Mouse (Mus musculus) heart, postnatal 0 days (tissue): Measurements from ENCODE around the gene Ccdc88b. TPM values are rescaled to one million over a fixed set of nuclear protein-coding genes. Genes with fewer than 3 reads are reported as not detected.
A peak's percentile ranks its signal among the peaks of the same experiment; 100 is the strongest.

ENCODE experiments used
- ATAC-seq: fragments of 200-750 bp; cut with Nextera tagmentation; 2 replicates; pipeline ENCODE4 v1.8.0; 2017; ENCODE audit warnings: low read depth, moderate number of reproducible peaks, moderate library complexity; ENCODE audit not compliant: insufficient read depth
- DNase-seq: peaks from one replicate; pipeline ENCODE4 v3.0.0-alpha.2; 2016; ENCODE audit warnings: low spot score
- H3K27ac ChIP-seq: fragments of 300-500 bp; sonication (generic); 2 replicates; pipeline ENCODE4 v1.5.1; 2014; ENCODE audit warnings: low read depth, mild to moderate bottlenecking
- H3K27me3 ChIP-seq: fragments of 300-500 bp; sonication (generic); 2 replicates; pipeline ENCODE4 v1.6.1; 2014; ENCODE audit warnings: low read length, mixed read lengths; ENCODE audit not compliant: control insufficient read depth, insufficient read depth
- H3K36me3 ChIP-seq: fragments of 300-500 bp; sonication (generic); replicated peaks from 2 replicates; pipeline ENCODE4 v1.6.1; 2014; ENCODE audit warnings: low read length, mixed read lengths; ENCODE audit not compliant: control insufficient read depth, insufficient read depth
- H3K4me1 ChIP-seq: fragments of 300-500 bp; sonication (generic); 2 replicates; pipeline ENCODE4 v1.6.1; 2014; ENCODE audit warnings: antibody characterized with exemption; ENCODE audit not compliant: control insufficient read depth, insufficient read depth
- H3K4me2 ChIP-seq: fragments of 300-500 bp; sonication (generic); 2 replicates; pipeline ENCODE4 v1.6.1; 2014; ENCODE audit warnings: low read depth, mild to moderate bottlenecking, low read length, moderate library complexity
- H3K4me3 ChIP-seq: fragments of 300-500 bp; sonication (generic); 2 replicates; pipeline ENCODE4 v1.5.1; 2014; ENCODE audit warnings: low read depth, low read length
- H3K9ac ChIP-seq: fragments of 300-500 bp; sonication (generic); replicated peaks from 2 replicates; pipeline ENCODE4 v1.6.1; 2014; ENCODE audit warnings: low read depth, low read length, mixed read lengths
- H3K9me3 ChIP-seq: fragments of 300-500 bp; sonication (generic); replicated peaks from 2 replicates; pipeline ENCODE4 v1.6.1; 2016; ENCODE audit warnings: low read length; ENCODE audit not compliant: control insufficient read depth
- CTCF ChIP-seq: IDR thresholded peaks from 2 replicates; pipeline ENCODE4 v1.5.1; 2016; ENCODE audit warnings: antibody characterized with exemption, control low read depth, low read depth
- EP300 ChIP-seq: IDR thresholded peaks from 2 replicates; pipeline ENCODE4 v1.6.1; 2016; ENCODE audit warnings: antibody characterized with exemption, low read depth
- WGBS: fragments of 180-500 bp; shearing (Covaris S2); extraction: QIAGEN DNeasy Blood & Tissue Kit; methylation state at CpG from one replicate; pipeline ENCODE4 v1.1.7; 2014; 5-methylcytosine and 5-hydroxymethylcytosine counted together
- polyA plus RNA-seq: library from polyadenylated mRNA; unstranded; fragments of >200 nt; fragmentation: Nextera tagmentation; extraction: Ambion mirVana; gene quantifications from 2 replicates; pipeline ENCODE4 v1.2.1, GENCODE M21; 2015
- total RNA-seq: library from RNA; depleted of rRNA; stranded (reverse); fragments of >200 nt; gene quantifications from 2 replicates; pipeline ENCODE4 v1.2.3, GENCODE M21; 2014; ENCODE audit warnings: low replicate concordance

Gene Ccdc88b
- total and polyA plus RNA-seq, 2 experiments from 2014 or later, result 0.11 to 0.36 TPM

DNA sequence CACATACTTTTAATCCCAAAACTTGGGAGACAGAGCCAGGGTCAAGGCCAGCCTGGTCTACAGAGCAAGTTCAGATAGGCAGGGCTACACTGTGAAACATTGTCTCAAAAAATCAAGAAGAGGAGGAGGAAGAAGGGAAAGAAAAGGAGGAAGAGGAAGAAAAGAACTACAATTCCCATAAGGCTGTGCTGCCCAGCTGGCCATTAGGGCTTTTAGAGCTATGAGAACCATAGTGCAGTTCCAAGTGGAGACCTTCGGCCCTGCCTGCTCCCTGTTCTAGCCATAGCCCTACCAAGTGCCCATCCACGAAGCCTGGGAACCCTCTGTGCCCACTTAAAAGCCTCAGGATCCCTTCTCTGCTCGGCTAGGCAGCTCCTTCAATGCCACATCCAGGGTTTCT lies 6.5 kb downstream of the Ccdc88b start:
- no peak for ATAC-seq
- Histone ChIP-seq H3K9me3 (no peaks in the 10 kb centered on the region), H3K4me2 (no peak overlapping the region), H3K36me3 (no peaks in the 10 kb centered on the region), H3K9ac (no peak overlapping the region), H3K27ac (no peak overlapping the region), H3K4me3 (no peak overlapping the region), H3K4me1 (peaks cover 16% of the 10 kb centered on the region; the same call in 1 of the 2 replicates), H3K27me3 (peaks cover 50% of the 10 kb centered on the region)
- WGBS, result 78% methylated on average over 3 of the region's 3 CpGs
- no peak for DNase-seq
- TF ChIP-seq EP300 (no peak), CTCF (no peak)

DNA sequence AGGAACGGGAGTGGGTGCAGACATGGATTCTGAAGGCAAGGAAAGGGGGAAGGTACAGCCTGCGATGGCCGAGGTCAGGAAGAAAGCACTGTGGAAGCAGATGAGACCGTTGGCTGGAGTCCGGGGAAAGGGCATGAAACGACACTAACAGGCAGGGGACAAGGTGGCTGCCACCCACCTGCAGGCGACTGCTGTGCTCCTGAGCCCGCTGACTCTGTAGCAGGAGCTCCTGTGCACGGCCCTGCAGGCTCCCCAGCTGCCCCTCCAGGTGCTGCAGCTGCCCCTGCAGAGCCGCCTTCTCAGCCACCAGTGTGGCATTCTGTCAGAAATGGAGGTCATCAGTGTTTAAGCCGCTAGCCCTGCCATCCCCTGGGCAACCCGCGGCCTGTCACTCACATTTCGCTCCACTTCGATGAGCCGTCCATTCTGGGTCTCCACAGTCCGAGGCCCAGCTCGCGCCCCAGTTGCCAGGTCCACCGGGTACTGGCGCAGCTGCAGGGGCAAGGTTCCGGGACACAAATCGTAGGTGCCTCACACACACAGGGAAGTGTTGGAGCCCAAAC lies 8.4 kb downstream of the Ccdc88b start:
- no peak overlapping the region for H3K4me3 ChIP-seq
- no peak overlapping the region for H3K9ac ChIP-seq
- 76% methylated on average over 23 of the region's 23 CpGs for WGBS
- H3K4me1 ChIP-seq, result peaks cover 4% of the 10 kb centered on the region; the same call in 1 of the 2 replicates
- no peaks in the 10 kb centered on the region for H3K9me3 ChIP-seq
- H3K27me3 ChIP-seq, result peaks cover 58% of the 10 kb centered on the region
- no peak for ATAC-seq
- DNase-seq, result no peak
- H3K27ac ChIP-seq, result no peak overlapping the region
- TF ChIP-seq EP300 (no peak), CTCF (no peak)
- H3K4me2 ChIP-seq, result no peak overlapping the region
- H3K36me3 ChIP-seq, result no peaks in the 10 kb centered on the region

- WGBS, result 8% methylated on average over 31 of the region's 31 CpGs
- TF ChIP-seq CTCF (no peak), EP300 (no peak)
- Histone ChIP-seq H3K9ac (no peak overlapping the region), H3K27me3 (peaks cover 55% of the 10 kb centered on the region), H3K27ac (no peak overlapping the region), H3K4me3 (0 out of 2 replicates have a peak overlapping the region, but pooled peaks have one; percentile 8), H3K4me2 (peak overlapping the region; percentile 39), H3K9me3 (no peaks in the 10 kb centered on the region), H3K36me3 (no peaks in the 10 kb centered on the region), H3K4me1 (peaks cover 4% of the 10 kb centered on the region; the same call in 1 of the 2 replicates)
- DNase-seq (no peak), ATAC-seq (no peak; the same call in 1 of the 2 replicates)
Observed at GRCm38 (mm10) chr19:6847841-6848517, 10.0 kb downstream of the Ccdc88b start.

DNA sequence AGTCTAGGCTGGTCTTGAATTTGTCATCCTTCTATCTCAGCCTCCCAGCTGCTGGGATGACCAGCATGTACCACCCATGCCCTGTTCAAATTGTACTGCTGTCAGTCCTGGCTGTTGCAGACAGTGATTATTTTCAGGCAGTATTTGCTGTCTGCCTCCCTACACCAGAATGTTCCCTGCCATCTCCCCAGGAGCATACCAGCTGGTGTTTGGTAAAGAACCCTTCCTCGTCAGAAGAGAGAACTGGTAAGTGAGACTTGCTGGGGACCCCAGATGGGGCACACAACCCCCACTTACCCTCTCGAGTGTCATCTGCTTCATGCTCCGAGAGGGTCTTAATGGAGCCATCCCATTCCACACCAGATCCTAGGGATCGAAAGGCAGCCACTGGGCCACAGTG lies 12.0 kb downstream of the Ccdc88b start:
- no peak overlapping the region for H3K9ac ChIP-seq
- no peaks in the 10 kb centered on the region for H3K9me3 ChIP-seq
- no peak for ATAC-seq
- H3K4me3 ChIP-seq, result no peak overlapping the region
- H3K27ac ChIP-seq, result no peak overlapping the region
- peaks cover 6% of the 10 kb centered on the region; the same call in 1 of the 2 replicates for H3K4me1 ChIP-seq
- TF ChIP-seq EP300 (no peak), CTCF (no peak)
- H3K27me3 ChIP-seq, result peaks cover 55% of the 10 kb centered on the region
- H3K4me2 ChIP-seq, result no peak overlapping the region
- no peaks in the 10 kb centered on the region for H3K36me3 ChIP-seq
- 75% methylated on average over 4 of the region's 4 CpGs for WGBS
- DNase-seq, result no peak

DNA sequence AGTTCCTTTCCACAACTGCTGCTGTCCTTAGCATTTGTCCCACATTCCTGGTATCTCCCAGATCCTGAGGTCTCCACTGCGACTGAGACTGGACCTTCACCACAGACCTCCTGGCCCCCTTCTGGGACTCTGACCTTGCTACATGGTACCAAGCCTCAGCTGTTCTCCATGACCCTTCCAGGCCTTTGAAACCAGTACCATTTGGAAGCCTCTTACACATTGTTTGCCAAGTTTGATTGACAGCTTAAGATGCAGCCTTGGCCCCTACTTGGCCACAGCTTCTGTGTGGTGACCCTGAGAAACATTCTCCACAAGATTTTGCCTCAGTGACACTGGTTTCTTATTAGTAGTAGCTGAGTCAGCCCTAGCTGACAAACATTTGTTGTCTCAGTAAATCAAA lies 15.7 kb downstream of the Ccdc88b start:
- H3K4me2 ChIP-seq, result no peak overlapping the region
- no peak overlapping the region for H3K9ac ChIP-seq
- TF ChIP-seq CTCF (no peak), EP300 (no peak)
- H3K27ac ChIP-seq, result no peak overlapping the region
- H3K9me3 ChIP-seq, result no peaks in the 10 kb centered on the region
- ATAC-seq (no peak), DNase-seq (no peak)
- peaks cover 7% of the 10 kb centered on the region; the same call in 1 of the 2 replicates for H3K36me3 ChIP-seq
- peaks cover 25% of the 10 kb centered on the region for H3K27me3 ChIP-seq
- H3K4me1 ChIP-seq, result peaks cover 15% of the 10 kb centered on the region; the same call in 1 of the 2 replicates
- no peak overlapping the region for H3K4me3 ChIP-seq
- WGBS, result 82% methylated on average over 1 of the region's 1 CpGs
